Mouse (Mus musculus) MEL (cell line): ENCODE measurements around the gene Itpr2. TPM values are rescaled to one million over a fixed set of nuclear protein-coding genes. Genes with fewer than 3 reads are reported as not detected.
A peak's percentile ranks its signal among the peaks of the same experiment; 100 is the strongest.

ENCODE experiments used
- DNase-seq: peaks from one replicate; pipeline ENCODE4 v3.0.0; 2011; ENCODE audit warnings: low read depth, low spot score
- H3K27ac ChIP-seq: 2 replicates; pipeline ENCODE4 v1.5.1; 2012; ENCODE audit warnings: low read depth, mild to moderate bottlenecking, control low read depth, low read length, moderate library complexity; ENCODE audit not compliant: control insufficient read depth
- H3K27me3 ChIP-seq, 2 experiments: fragments of 150-350 bp in 1 of 2; sonication (generic) in 1 of 2; 2 replicates each; pipeline ENCODE4 v1.6.1; 2012; ENCODE audit warnings: low read length in 2 of 2, mild to moderate bottlenecking in 2 of 2, improper control_type of control experiment in 1 of 2, moderate library complexity in 1 of 2; ENCODE audit not compliant: insufficient read depth in 2 of 2, control insufficient read depth in 1 of 2
- H3K36me3 ChIP-seq, 2 experiments: 2 replicates each; pipeline ENCODE4 v1.6.1; 2012 to 2014; ENCODE audit warnings: low read length in 2 of 2, improper control_type of control experiment in 1 of 2, inconsistent platforms in 1 of 2, mild to moderate bottlenecking in 1 of 2; ENCODE audit not compliant: insufficient read depth in 2 of 2, control insufficient read depth in 1 of 2
- H3K4me1 ChIP-seq, 2 experiments: fragments of 150-350 bp in 1 of 2; sonication (generic) in 1 of 2; 2 replicates each; pipeline ENCODE4 v1.6.1; 2012; ENCODE audit warnings: low read length in 2 of 2, improper control_type of control experiment in 1 of 2, mild to moderate bottlenecking in 1 of 2; ENCODE audit not compliant: insufficient read depth in 2 of 2, control insufficient read depth in 1 of 2
- H3K4me3 ChIP-seq, 2 experiments: fragments of 150-350 bp in 1 of 2; sonication (generic) in 1 of 2; 2 replicates each; pipeline ENCODE4 v1.5.1; 2012; ENCODE audit warnings: low read depth in 2 of 2, low read length in 2 of 2, mild to moderate bottlenecking in 2 of 2, moderate library complexity in 2 of 2, control low read depth in 1 of 2, improper control_type of control experiment in 1 of 2; ENCODE audit not compliant: control insufficient read depth in 1 of 2, insufficient read depth in 1 of 2
- H3K79me2 ChIP-seq: 2 replicates; pipeline ENCODE4 v1.6.1; 2012; ENCODE audit warnings: mild to moderate bottlenecking, low read length, moderate library complexity; ENCODE audit not compliant: control insufficient read depth, poor library complexity, insufficient read depth
- H3K9ac ChIP-seq: 2 replicates; pipeline ENCODE4 v1.6.1; 2012; ENCODE audit warnings: low read depth, mild to moderate bottlenecking, control low read depth, low read length, moderate library complexity; ENCODE audit not compliant: control insufficient read depth, poor library complexity, severe bottlenecking
- H3K9me3 ChIP-seq: fragments of 150-350 bp; sonication (generic); replicated peaks from 2 replicates; pipeline ENCODE4 v1.6.1; 2012; ENCODE audit warnings: mild to moderate bottlenecking, low read length, improper control_type of control experiment, moderate library complexity; ENCODE audit not compliant: insufficient read depth
- BHLHE40 ChIP-seq: IDR thresholded peaks from 2 replicates; pipeline ENCODE4 v1.6.1; 2012; ENCODE audit warnings: low read depth, mild to moderate bottlenecking, inconsistent platforms, low read length, improper control_type of control experiment, borderline replicate concordance
- CHD1 ChIP-seq: IDR thresholded peaks from 2 replicates; pipeline ENCODE4 v1.6.1; 2012; ENCODE audit warnings: low read depth, mild to moderate bottlenecking, inconsistent platforms, low read length, improper control_type of control experiment
- CTCF ChIP-seq, 3 experiments: IDR thresholded peaks in 2 of 3; conservative IDR thresholded peaks in 1 of 3; 2 replicates each; pipeline ENCODE4 v1.5.1; 2011 to 2012; ENCODE audit warnings: low read length in 3 of 3, low read depth in 2 of 3, mild to moderate bottlenecking in 2 of 3, improper control_type of control experiment in 1 of 3, inconsistent platforms in 1 of 3, mixed read lengths in 1 of 3, moderate library complexity in 1 of 3; ENCODE audit not compliant: control insufficient read depth in 1 of 3, insufficient read depth in 1 of 3, poor library complexity in 1 of 3, severe bottlenecking in 1 of 3
- E2F4 ChIP-seq: IDR thresholded peaks from 2 replicates; pipeline ENCODE4 v1.6.1; 2011; ENCODE audit warnings: low read depth, low read length, improper control_type of control experiment, borderline replicate concordance
- ELF1 ChIP-seq: IDR thresholded peaks from 2 replicates; pipeline ENCODE4 v1.6.1; 2014; ENCODE audit warnings: low read depth, mild to moderate bottlenecking, inconsistent platforms, low read length, improper control_type of control experiment, moderate library complexity
- EP300 ChIP-seq, 2 experiments: IDR thresholded peaks; 2 replicates each; pipeline ENCODE4 v1.6.1; 2011; ENCODE audit warnings: improper control_type of control experiment in 2 of 2, low read length in 2 of 2, low read depth in 1 of 2, mild to moderate bottlenecking in 1 of 2
- GABPA ChIP-seq: IDR thresholded peaks from 2 replicates; pipeline ENCODE4 v1.6.1; 2012; ENCODE audit warnings: low read depth, mild to moderate bottlenecking, inconsistent platforms, low read length, improper control_type of control experiment, moderate library complexity
- GATA1 ChIP-seq: IDR thresholded peaks from 2 replicates; pipeline ENCODE4 v1.6.1; 2011; ENCODE audit warnings: low read depth, low read length, improper control_type of control experiment
- JUND ChIP-seq: IDR thresholded peaks from 2 replicates; pipeline ENCODE4 v1.6.1; 2011; ENCODE audit warnings: low read depth, mild to moderate bottlenecking, improper control_type of control experiment, low read length
- KAT2A ChIP-seq: conservative IDR thresholded peaks from 2 replicates; pipeline ENCODE4 v1.6.1; 2012; ENCODE audit warnings: low read depth, low read length, improper control_type of control experiment, inconsistent platforms
- MAFK ChIP-seq: IDR thresholded peaks from 2 replicates; pipeline ENCODE4 v1.6.1; 2011; ENCODE audit warnings: low read depth, mild to moderate bottlenecking, low read length, improper control_type of control experiment, borderline replicate concordance
- MYB ChIP-seq: IDR thresholded peaks from 2 replicates; pipeline ENCODE4 v1.6.1; 2011; ENCODE audit warnings: mild to moderate bottlenecking, low read depth, low read length, improper control_type of control experiment
- MYC ChIP-seq: IDR thresholded peaks from 2 replicates; pipeline ENCODE4 v1.6.1; 2011; ENCODE audit warnings: low read depth, mild to moderate bottlenecking, low read length, improper control_type of control experiment, moderate library complexity
- NELFE ChIP-seq: IDR thresholded peaks from 2 replicates; pipeline ENCODE4 v1.6.1; 2011; ENCODE audit warnings: low read depth, low read length, improper control_type of control experiment
- NRF1 ChIP-seq: IDR thresholded peaks from 2 replicates; pipeline ENCODE4 v1.6.1; 2014; ENCODE audit warnings: low read depth, mild to moderate bottlenecking, inconsistent platforms, low read length, improper control_type of control experiment, moderate library complexity; ENCODE audit not compliant: poor library complexity, insufficient read depth, severe bottlenecking
- POLR2A ChIP-seq, 2 experiments: IDR thresholded peaks; 2 replicates each; pipeline ENCODE4 v1.6.1; 2011 to 2012; ENCODE audit warnings: low read length in 2 of 2, mild to moderate bottlenecking in 2 of 2, control low read depth in 1 of 2, improper control_type of control experiment in 1 of 2, low read depth in 1 of 2, moderate library complexity in 1 of 2; ENCODE audit not compliant: control insufficient read depth in 1 of 2, insufficient read depth in 1 of 2, poor library complexity in 1 of 2
- POLR2AphosphoS2 ChIP-seq: IDR thresholded peaks from 2 replicates; pipeline ENCODE4 v1.6.1; 2011; ENCODE audit warnings: low read length, improper control_type of control experiment
- POLR2AphosphoS5 ChIP-seq: IDR thresholded peaks from 2 replicates; pipeline ENCODE4 v1.6.1; 2012; ENCODE audit warnings: low read depth, borderline replicate concordance, mild to moderate bottlenecking, inconsistent platforms, low read length, moderate library complexity, mixed read lengths
- RAD21 ChIP-seq: IDR thresholded peaks from 2 replicates; pipeline ENCODE4 v1.6.1; 2011; ENCODE audit warnings: mild to moderate bottlenecking, low read depth, low read length, improper control_type of control experiment
- RCOR1 ChIP-seq: IDR thresholded peaks from 2 replicates; pipeline ENCODE4 v1.6.1; 2012; ENCODE audit warnings: low read depth, mild to moderate bottlenecking, inconsistent platforms, low read length, improper control_type of control experiment
- SIN3A ChIP-seq: IDR thresholded peaks from 2 replicates; pipeline ENCODE4 v1.6.1; 2012; ENCODE audit warnings: low read length, improper control_type of control experiment, inconsistent platforms
- SMC3 ChIP-seq: IDR thresholded peaks from 2 replicates; pipeline ENCODE4 v1.6.1; 2011; ENCODE audit warnings: low read depth, low read length, improper control_type of control experiment
- TAL1 ChIP-seq: IDR thresholded peaks from 2 replicates; pipeline ENCODE4 v1.6.1; 2012; ENCODE audit warnings: mild to moderate bottlenecking, inconsistent platforms, low read length, moderate library complexity, mixed read lengths
- TBP ChIP-seq: IDR thresholded peaks from 2 replicates; pipeline ENCODE4 v1.8.0; 2011; ENCODE audit warnings: low read depth, low read length, improper control_type of control experiment
- TCF12 ChIP-seq: IDR thresholded peaks from 2 replicates; pipeline ENCODE4 v1.6.1; 2014; ENCODE audit warnings: low read depth, mild to moderate bottlenecking, inconsistent platforms, low read length, improper control_type of control experiment, moderate library complexity
- USF1 ChIP-seq: IDR thresholded peaks from 2 replicates; pipeline ENCODE4 v1.6.1; 2014; ENCODE audit warnings: low read depth, mild to moderate bottlenecking, inconsistent platforms, low read length, improper control_type of control experiment, moderate library complexity
- USF2 ChIP-seq, 2 experiments: IDR thresholded peaks; 2 replicates each; pipeline ENCODE4 v1.6.1; 2011 to 2012; ENCODE audit warnings: improper control_type of control experiment in 2 of 2, low read length in 2 of 2, borderline replicate concordance in 1 of 2, inconsistent platforms in 1 of 2, low read depth in 1 of 2, mild to moderate bottlenecking in 1 of 2; ENCODE audit not compliant: insufficient read depth in 1 of 2
- ZC3H11A ChIP-seq: IDR thresholded peaks from 2 replicates; pipeline ENCODE4 v1.6.1; 2012; ENCODE audit warnings: low read depth, mild to moderate bottlenecking, inconsistent platforms, low read length, improper control_type of control experiment
- ZMIZ1 ChIP-seq: IDR thresholded peaks from 2 replicates; pipeline ENCODE4 v1.6.1; 2012; ENCODE audit warnings: low read depth, mild to moderate bottlenecking, inconsistent platforms, low read length, improper control_type of control experiment, moderate library complexity
- ZNF384 ChIP-seq: IDR thresholded peaks from 2 replicates; pipeline ENCODE4 v1.6.1; 2012; ENCODE audit warnings: low read depth, mild to moderate bottlenecking, inconsistent platforms, low read length, improper control_type of control experiment
- polyA plus RNA-seq, 2 experiments: library from polyadenylated mRNA; stranded (reverse) in 1 of 2; unstranded in 1 of 2; fragments of >175 nt in 1 of 2; fragments of >200 nt in 1 of 2; gene quantifications; 2 replicates each; pipeline versions ENCODE4 v1.2.1 to v1.2.4; 2012; ENCODE audit warnings: low replicate concordance in 2 of 2, low read depth in 1 of 2; ENCODE audit not compliant: insufficient read length in 2 of 2, insufficient read depth in 1 of 2, missing spikeins in 1 of 2
- total RNA-seq: library from RNA; depleted of rRNA; stranded (reverse); fragments of 300-350 nt; gene quantifications from 2 replicates; pipeline ENCODE4 v1.2.3, GENCODE M21; 2012

The Itpr2 gene
- total and polyA plus RNA-seq, 3 experiments: 1.5 to 3.0 TPM; not detected in 1

- Histone ChIP-seq H3K4me1 (peaks cover 34 to 38% of the 10 kb centered on the region in 2 experiments), H3K9me3 (no peaks in the 10 kb centered on the region), H3K4me3 (no peak overlapping the region)
- no peak for TF ChIP-seq TCF12
- TF ChIP-seq POLR2A (IDR thresholded peaks at IDR 0.05; ENCODE audit: control insufficient read depth in 1 of 2, insufficient read depth in 1 of 2, low read depth in 1 of 2, low read length in 2 of 2, poor library complexity in 1 of 2): no peak
- no peak for TF ChIP-seq GABPA
- TF ChIP-seq CHD1: no peak
- TF ChIP-seq MYB: no peak
- TF ChIP-seq USF2 (IDR thresholded peaks at IDR 0.05; ENCODE audit: borderline replicate concordance in 1 of 2, insufficient read depth in 1 of 2, low read depth in 1 of 2, low read length in 2 of 2): no peak
- no peak for TF ChIP-seq KAT2A
- no peak for TF ChIP-seq TAL1
- no peak for TF ChIP-seq ELF1
- TF ChIP-seq RAD21: no peak
- TF ChIP-seq ZMIZ1: no peak
- no peak for TF ChIP-seq SMC3
- TF ChIP-seq CTCF (IDR thresholded peaks at IDR 0.05 in 2 of 3, conservative IDR thresholded peaks at IDR 0.05 in 1 of 3; ENCODE audit: control insufficient read depth in 1 of 3, insufficient read depth in 1 of 3, low read depth in 2 of 3, low read length in 3 of 3, poor library complexity in 1 of 3, severe bottlenecking in 1 of 3): no peak
- TF ChIP-seq USF1: no peak
- no peak for TF ChIP-seq TBP
- no peak for TF ChIP-seq RCOR1
- TF ChIP-seq POLR2AphosphoS5: no peak
- no peak for TF ChIP-seq BHLHE40
- no peak for TF ChIP-seq NRF1
- TF ChIP-seq ZNF384: no peak
- TF ChIP-seq, all 39 proteins: peak for 0
- Histone ChIP-seq H3K27ac (no peak overlapping the region), H3K36me3 (peaks cover 0 to 34% of the 10 kb centered on the region in 2 experiments; a peak in 2 of 4 replicates), H3K9ac (no peak overlapping the region), H3K27me3 (no peaks in the 10 kb centered on the region), H3K79me2 (no peaks in the 10 kb centered on the region)
- DNase-seq: peak; percentile 39
These were observed 43.6 kb downstream of the Itpr2 start for GRCm38 (mm10) chr6:146458436-146458835.

- Histone ChIP-seq H3K79me2 (no peaks in the 10 kb centered on the region), H3K9me3 (no peaks in the 10 kb centered on the region), H3K27me3 (no peaks in the 10 kb centered on the region), H3K4me1 (peaks cover 34 to 38% of the 10 kb centered on the region in 2 experiments), H3K27ac (0 out of 2 replicates have a peak overlapping the region, but pooled peaks have one; percentile 95), H3K9ac (no peak overlapping the region), H3K36me3 (peaks cover 0 to 35% of the 10 kb centered on the region in 2 experiments; a peak in 2 of 4 replicates), H3K4me3 (no peak overlapping the region)
- peak; percentile 33 for DNase-seq
- no peak for TF ChIP-seq RCOR1
- no peak for TF ChIP-seq NELFE
- no peak for TF ChIP-seq SIN3A
- no peak for TF ChIP-seq E2F4
- TF ChIP-seq ZNF384: peak; percentile 95
- no peak for TF ChIP-seq POLR2A (IDR thresholded peaks at IDR 0.05; ENCODE audit: control insufficient read depth in 1 of 2, insufficient read depth in 1 of 2, low read depth in 1 of 2, low read length in 2 of 2, poor library complexity in 1 of 2)
- TF ChIP-seq JUND: no peak
- TF ChIP-seq ZMIZ1: no peak
- TF ChIP-seq GATA1: peak; percentile 73
- TF ChIP-seq ZC3H11A: no peak
- peak; percentile 78 for TF ChIP-seq TCF12
- no peak for TF ChIP-seq SMC3
- no peak for TF ChIP-seq CHD1
- no peak for TF ChIP-seq RAD21
- TF ChIP-seq TAL1: no peak
- no peak for TF ChIP-seq KAT2A
- no peak for TF ChIP-seq CTCF (IDR thresholded peaks at IDR 0.05 in 2 of 3, conservative IDR thresholded peaks at IDR 0.05 in 1 of 3; ENCODE audit: control insufficient read depth in 1 of 3, insufficient read depth in 1 of 3, low read depth in 2 of 3, low read length in 3 of 3, poor library complexity in 1 of 3, severe bottlenecking in 1 of 3)
- no peak for TF ChIP-seq MAFK
- no peak for TF ChIP-seq MYC
- TF ChIP-seq USF1: no peak
- TF ChIP-seq POLR2AphosphoS2: no peak
- peak; percentile 47 to 66; a peak in 3 of 4 replicates for TF ChIP-seq EP300 (IDR thresholded peaks at IDR 0.05; ENCODE audit: low read depth in 1 of 2, low read length in 2 of 2)
These were observed 45.3 kb downstream of the Itpr2 start for GRCm38 (mm10) chr6:146456741-146457140.
